Mouse (Mus musculus) forebrain, embryonic 12.5 days (tissue): ENCODE results near the gene Prl7c1. TPM values are rescaled to one million over a fixed set of nuclear protein-coding genes. Genes with fewer than 3 reads are reported as not detected.
"Not testable (repeated sequence)": the region's sequence is repeated elsewhere in the genome, so short reads cannot be mapped to it uniquely, and the experiment has no call there.

Experiments
- ATAC-seq: fragments of 200-750 bp; cut with Nextera tagmentation; 2 replicates; pipeline ENCODE4 v1.8.0; 2017; ENCODE audit warnings: moderate TSS enrichment; ENCODE audit not compliant: low FRiP score
- H3K27ac ChIP-seq: fragments of 300-500 bp; sonication (generic); 2 replicates; pipeline ENCODE4 v1.5.1; 2016; ENCODE audit warnings: mild to moderate bottlenecking
- H3K27me3 ChIP-seq: fragments of 300-500 bp; sonication (generic); 2 replicates; pipeline ENCODE4 v1.6.1; 2016; ENCODE audit warnings: mild to moderate bottlenecking
- H3K36me3 ChIP-seq: fragments of 300-500 bp; sonication (generic); replicated peaks from 2 replicates; pipeline ENCODE4 v1.6.1; 2016; ENCODE audit warnings: mild to moderate bottlenecking
- H3K4me1 ChIP-seq: fragments of 300-500 bp; sonication (generic); 2 replicates; pipeline ENCODE4 v1.6.1; 2016
- H3K4me2 ChIP-seq: fragments of 300-500 bp; sonication (generic); 2 replicates; pipeline ENCODE4 v1.6.1; 2016; ENCODE audit warnings: mild to moderate bottlenecking, moderate library complexity
- H3K4me3 ChIP-seq: fragments of 300-500 bp; sonication (generic); replicated peaks from 2 replicates; pipeline ENCODE4 v1.5.1; 2016; ENCODE audit warnings: mild to moderate bottlenecking
- H3K9ac ChIP-seq: fragments of 300-500 bp; sonication (generic); 2 replicates; pipeline ENCODE4 v1.6.1; 2016; ENCODE audit warnings: mild to moderate bottlenecking
- H3K9me3 ChIP-seq: fragments of 300-500 bp; sonication (generic); 2 replicates; pipeline ENCODE4 v1.6.1; 2016
- whole genome bisulfite sequencing: fragments of 180-500 bp; shearing (Covaris S2); methylation state at CpG from one replicate; pipeline ENCODE4 v1.1.7; 2016; 5-methylcytosine and 5-hydroxymethylcytosine counted together
- polyA plus RNA-seq: library from polyadenylated mRNA; unstranded; fragments of >200 nt; fragmentation: Nextera tagmentation; extraction: Ambion mirVana; gene quantifications from 2 replicates; pipeline ENCODE4 v1.2.1, GENCODE M21; 2016

The Prl7c1 gene
- not detected in 2 replicates for polyA plus RNA-seq

- H3K9me3 ChIP-seq, H3K4me1 ChIP-seq, H3K4me2 ChIP-seq, H3K27ac ChIP-seq, H3K36me3 ChIP-seq, H3K4me3 ChIP-seq, H3K9ac ChIP-seq, ATAC-seq, H3K27me3 ChIP-seq: not testable (repeated sequence)
- 76% methylated on average over 3 of the region's 3 CpGs for WGBS
Observed at GRCm38 (mm10) chr13:27780704-27781103, at the start of gene Prl7c1. Prl7c1 (minus strand) TSS chr13:27780804.

- no peak overlapping the region for H3K27ac ChIP-seq
- 76% methylated on average over 1 of the region's 1 CpGs for WGBS
Observed at GRCm38 (mm10) chr13:27802765-27803164, 22.2 kb upstream of the Prl7c1 start.

GRCm38 (mm10) chr13:27801354-27801753 is 20.8 kb upstream of the Prl7c1 start, which contains the start of gene Prl2a1:
Prl2a1 (plus strand) TSS chr13:27801654.
- H3K9me3 ChIP-seq = no peaks in the 10 kb centered on the region
- ATAC-seq = no peak
- no peak within 1 kb of the TSS for H3K4me3 ChIP-seq
- no peak within 1 kb of the TSS for H3K27ac ChIP-seq
- 84% methylated on average over 1 of the region's 1 CpGs for WGBS
- no peaks in the 10 kb centered on the region for H3K27me3 ChIP-seq
- no peak within 1 kb of the TSS for H3K9ac ChIP-seq
- H3K36me3 ChIP-seq = no peaks in the 10 kb centered on the region
- no peaks in the 10 kb centered on the region for H3K4me1 ChIP-seq
- H3K4me2 ChIP-seq = no peak within 1 kb of the TSS

More at GRCm38 (mm10) chr13:27802765-27803164, 22.2 kb upstream of the Prl7c1 start:
- no peaks in the 10 kb centered on the region for H3K27me3 ChIP-seq
- H3K4me1 ChIP-seq = no peaks in the 10 kb centered on the region
- ATAC-seq = no peak
- no peak overlapping the region for H3K4me3 ChIP-seq
- no peak overlapping the region for H3K9ac ChIP-seq
- no peaks in the 10 kb centered on the region for H3K9me3 ChIP-seq
- no peak overlapping the region for H3K4me2 ChIP-seq
- H3K36me3 ChIP-seq = no peaks in the 10 kb centered on the region

GRCm38 (mm10) chr13:27799303-27799702 is 18.7 kb upstream of the Prl7c1 start:
- no peaks in the 10 kb centered on the region for H3K36me3 ChIP-seq
- H3K4me2 ChIP-seq = no peak overlapping the region
- 90% methylated on average over 4 of the region's 4 CpGs for WGBS
- H3K4me1 ChIP-seq = no peaks in the 10 kb centered on the region
- no peaks in the 10 kb centered on the region for H3K27me3 ChIP-seq
- ATAC-seq = no peak
- no peaks in the 10 kb centered on the region for H3K9me3 ChIP-seq
- no peak overlapping the region for H3K9ac ChIP-seq
- no peak overlapping the region for H3K27ac ChIP-seq
- H3K4me3 ChIP-seq = no peak overlapping the region

- Histone ChIP-seq H3K27me3 (no peaks in the 10 kb centered on the region), H3K4me3 (no peak overlapping the region), H3K4me1 (no peaks in the 10 kb centered on the region), H3K9me3 (no peaks in the 10 kb centered on the region), H3K36me3 (no peaks in the 10 kb centered on the region), H3K4me2 (no peak overlapping the region), H3K9ac (no peak overlapping the region), H3K27ac (no peak overlapping the region)
- 94% methylated on average over 10 of the region's 10 CpGs for WGBS
- ATAC-seq = no peak
Observed at GRCm38 (mm10) chr13:27734512-27735186, 46.0 kb downstream of the Prl7c1 start.

- not testable (repeated sequence) for H3K27ac ChIP-seq, H3K9me3 ChIP-seq, H3K36me3 ChIP-seq, H3K4me3 ChIP-seq, H3K27me3 ChIP-seq, ATAC-seq, H3K4me1 ChIP-seq, H3K9ac ChIP-seq, H3K4me2 ChIP-seq
- WGBS = 88% methylated on average over 5 of the region's 5 CpGs
Observed at GRCm38 (mm10) chr13:27730286-27730959, 50.2 kb downstream of the Prl7c1 start.

- H3K9ac ChIP-seq, H3K9me3 ChIP-seq, H3K27ac ChIP-seq, H3K4me2 ChIP-seq, H3K4me3 ChIP-seq, H3K36me3 ChIP-seq, ATAC-seq, H3K4me1 ChIP-seq, H3K27me3 ChIP-seq: not testable (repeated sequence)
- 86% methylated on average over 3 of the region's 3 CpGs for WGBS
Observed at GRCm38 (mm10) chr13:27725057-27725456, 55.5 kb downstream of the Prl7c1 start.

Other genes with a start within 250 kb of the Prl7c1 start
- gene Prl8a9, start 216.2 kb downstream of the Prl7c1 start, polyA plus RNA-seq = not detected in 2 replicates
- not detected in 2 replicates for gene Prl8a1, start 198.6 kb downstream of the Prl7c1 start, polyA plus RNA-seq
- not detected in 2 replicates for gene Prl7b1, start 170.2 kb downstream of the Prl7c1 start, polyA plus RNA-seq
- not detected in 2 replicates for gene Prl7a1, start 138.3 kb downstream of the Prl7c1 start, polyA plus RNA-seq
- gene Prl7a2, start 112.8 kb downstream of the Prl7c1 start, polyA plus RNA-seq = not detected in 2 replicates
- not detected in 2 replicates for gene Prl7d1, start 64.1 kb downstream of the Prl7c1 start, polyA plus RNA-seq
- gene Prl2a1, start 20.9 kb upstream of the Prl7c1 start, polyA plus RNA-seq = not detected in 2 replicates
- gene Prl2c1, start 68.5 kb upstream of the Prl7c1 start, polyA plus RNA-seq = not detected in 2 replicates
- gene Prl4a1, start 235.4 kb upstream of the Prl7c1 start, polyA plus RNA-seq = not detected in 2 replicates